Mouse (Mus musculus) CH12.LX (cell line): Measurements from ENCODE around the gene Spib. TPM values are rescaled to one million over a fixed set of nuclear protein-coding genes. Genes with fewer than 3 reads are reported as not detected.

ENCODE experiments used
- DNase-seq: peaks from one replicate; pipeline ENCODE4 v3.0.0-alpha.2; 2013; ENCODE audit errors: extremely low read depth
- H3K27ac ChIP-seq: 2 replicates; pipeline ENCODE4 v1.5.1; 2012; ENCODE audit warnings: low read depth, mild to moderate bottlenecking, control low read depth, moderate library complexity; ENCODE audit not compliant: insufficient read depth
- H3K27me3 ChIP-seq: replicated peaks from 2 replicates; pipeline ENCODE3; 2012; ENCODE audit warnings: inconsistent platforms
- H3K36me3 ChIP-seq, 2 experiments: replicated peaks in 1 of 2; 2 replicates each; pipeline versions ENCODE3 to v1.6.1; 2012; ENCODE audit warnings: inconsistent platforms in 1 of 2, low read length in 1 of 2, mild to moderate bottlenecking in 1 of 2, mixed read lengths in 1 of 2, moderate library complexity in 1 of 2; ENCODE audit not compliant: control insufficient read depth in 1 of 2, insufficient read depth in 1 of 2
- H3K4me1 ChIP-seq, 2 experiments: 2 replicates each; pipeline ENCODE4 v1.6.1; 2012; ENCODE audit warnings: inconsistent platforms in 1 of 2, moderate library complexity in 1 of 2; ENCODE audit not compliant: insufficient read depth in 2 of 2, control insufficient read depth in 1 of 2
- H3K4me2 ChIP-seq: 2 replicates; pipeline ENCODE4 v1.6.1; 2012; ENCODE audit warnings: low read depth, mild to moderate bottlenecking, control low read depth; ENCODE audit not compliant: poor library complexity, insufficient read depth, severe bottlenecking
- H3K4me3 ChIP-seq, 3 experiments: fragments of 150-350 bp in 1 of 3; sonication (generic) in 1 of 3; replicated peaks in 1 of 3; 2 replicates each; pipeline versions ENCODE3 to v1.5.1; 2011 to 2012; ENCODE audit warnings: low read depth in 2 of 3, low read length in 2 of 3, mild to moderate bottlenecking in 2 of 3, moderate library complexity in 2 of 3, control low read depth in 1 of 3, improper control_type of control experiment in 1 of 3, inconsistent platforms in 1 of 3, mixed read lengths in 1 of 3; ENCODE audit not compliant: poor library complexity in 1 of 3
- H3K79me2 ChIP-seq: replicated peaks from 2 replicates; pipeline ENCODE4 v1.6.1; 2012; ENCODE audit warnings: mild to moderate bottlenecking, moderate library complexity; ENCODE audit not compliant: control insufficient read depth, poor library complexity, insufficient read depth, severe bottlenecking; ENCODE audit errors: extremely low read depth
- H3K9ac ChIP-seq: 2 replicates; pipeline ENCODE4 v1.6.1; 2012; ENCODE audit warnings: low read depth, mild to moderate bottlenecking, control low read depth, moderate library complexity; ENCODE audit not compliant: insufficient read depth
- H3K9me3 ChIP-seq: replicated peaks from 2 replicates; pipeline ENCODE3; 2012; ENCODE audit warnings: low read length, inconsistent platforms, mixed read lengths
- BHLHE40 ChIP-seq: IDR thresholded peaks from 2 replicates; pipeline ENCODE4 v1.6.1; 2011; ENCODE audit warnings: mild to moderate bottlenecking, low read depth, low read length, improper control_type of control experiment
- CHD1 ChIP-seq: IDR thresholded peaks from 2 replicates; pipeline ENCODE4 v1.6.1; 2012; ENCODE audit warnings: low read depth, low read length, improper control_type of control experiment, inconsistent platforms
- CHD2 ChIP-seq: IDR thresholded peaks from 2 replicates; pipeline ENCODE4 v1.6.1; 2011; ENCODE audit warnings: low read length, improper control_type of control experiment
- CTCF ChIP-seq, 2 experiments: IDR thresholded peaks in 1 of 2; conservative IDR thresholded peaks in 1 of 2; 2 replicates each; pipeline ENCODE4 v1.5.1; 2011 to 2012; ENCODE audit warnings: low read depth in 2 of 2, low read length in 2 of 2, improper control_type of control experiment in 1 of 2, inconsistent platforms in 1 of 2, mild to moderate bottlenecking in 1 of 2, moderate library complexity in 1 of 2
- ELF1 ChIP-seq: IDR thresholded peaks from 2 replicates; pipeline ENCODE4 v1.6.1; 2014; ENCODE audit warnings: low read depth, mild to moderate bottlenecking, inconsistent platforms, low read length, improper control_type of control experiment
- EP300 ChIP-seq: IDR thresholded peaks from 2 replicates; pipeline ENCODE4 v1.6.1; 2011; ENCODE audit warnings: low read length, improper control_type of control experiment
- JUND ChIP-seq: conservative IDR thresholded peaks from 2 replicates; pipeline ENCODE4 v1.6.1; 2011; ENCODE audit warnings: low read depth, low read length, improper control_type of control experiment
- MAX ChIP-seq: IDR thresholded peaks from 2 replicates; pipeline ENCODE4 v1.6.1; 2011; ENCODE audit warnings: low read length, improper control_type of control experiment
- MAZ ChIP-seq: IDR thresholded peaks from 2 replicates; pipeline ENCODE4 v1.6.1; 2012; ENCODE audit warnings: low read depth, mild to moderate bottlenecking, inconsistent platforms, low read length, improper control_type of control experiment, moderate library complexity
- MXI1 ChIP-seq: IDR thresholded peaks from 2 replicates; pipeline ENCODE4 v1.6.1; 2011; ENCODE audit warnings: mild to moderate bottlenecking, low read depth, low read length, improper control_type of control experiment
- MYC ChIP-seq: IDR thresholded peaks from 2 replicates; pipeline ENCODE4 v1.6.1; 2011; ENCODE audit warnings: low read depth, mild to moderate bottlenecking, improper control_type of control experiment, low read length
- NRF1 ChIP-seq: IDR thresholded peaks from 2 replicates; pipeline ENCODE4 v1.6.1; 2014; ENCODE audit warnings: low read depth, mild to moderate bottlenecking, inconsistent platforms, low read length, improper control_type of control experiment, moderate library complexity
- POLR2AphosphoS2 ChIP-seq: IDR thresholded peaks from 2 replicates; pipeline ENCODE4 v1.6.1; 2011; ENCODE audit warnings: low read depth, low read length, improper control_type of control experiment
- RAD21 ChIP-seq: IDR thresholded peaks from 2 replicates; pipeline ENCODE4 v1.6.1; 2011; ENCODE audit warnings: low read depth, mild to moderate bottlenecking, low read length, improper control_type of control experiment, moderate library complexity
- RCOR1 ChIP-seq: conservative IDR thresholded peaks from 2 replicates; pipeline ENCODE4 v1.6.1; 2012; ENCODE audit warnings: low read depth, mild to moderate bottlenecking, inconsistent platforms, low read length, improper control_type of control experiment
- SIN3A ChIP-seq: IDR thresholded peaks from 2 replicates; pipeline ENCODE4 v1.6.1; 2012; ENCODE audit warnings: low read length, improper control_type of control experiment, inconsistent platforms
- TCF12 ChIP-seq: IDR thresholded peaks from 2 replicates; pipeline ENCODE4 v1.6.1; 2014; ENCODE audit warnings: low read depth, mild to moderate bottlenecking, inconsistent platforms, low read length, improper control_type of control experiment
- UBTF ChIP-seq: IDR thresholded peaks from 2 replicates; pipeline ENCODE4 v1.6.1; 2012; ENCODE audit warnings: low read depth, mild to moderate bottlenecking, inconsistent platforms, low read length, improper control_type of control experiment, moderate library complexity
- USF1 ChIP-seq: IDR thresholded peaks from 2 replicates; pipeline ENCODE4 v1.6.1; 2014; ENCODE audit warnings: low read depth, mild to moderate bottlenecking, inconsistent platforms, low read length, improper control_type of control experiment
- USF2 ChIP-seq: conservative IDR thresholded peaks from 2 replicates; pipeline ENCODE4 v1.6.1; 2011; ENCODE audit warnings: low read depth, low read length, improper control_type of control experiment
- ZMIZ1 ChIP-seq: IDR thresholded peaks from 2 replicates; pipeline ENCODE4 v1.6.1; 2012; ENCODE audit warnings: low read depth, mild to moderate bottlenecking, inconsistent platforms, low read length, improper control_type of control experiment
- ZNF384 ChIP-seq: IDR thresholded peaks from 2 replicates; pipeline ENCODE4 v1.6.1; 2012; ENCODE audit warnings: low read depth, low read length, improper control_type of control experiment, inconsistent platforms
- dilution Hi-C: fragments of 300-500 bp; cut with MboI; formaldehyde crosslinking; loops from 2 replicates; pipeline ENCODE4 v1.14.3; 2020; ENCODE audit warnings: low sequenced_read_pairs; ENCODE audit not compliant: extremely low pct_unique_long_range_greater_than_20kb, extremely low pct_ligation_motif_present
- in situ Hi-C: fragments of 300-500 bp; cut with MboI; formaldehyde crosslinking; loops from 3 replicates; pipeline ENCODE4 v1.14.3; 2019; ENCODE audit warnings: low sequenced_read_pairs, low pct_ligation_motif_present, low pct_unique_long_range_greater_than_20kb, mixed read lengths
- polyA plus RNA-seq: library from polyadenylated mRNA; unstranded; fragments of >175 nt; gene quantifications from 2 replicates; pipeline ENCODE4 v1.2.1, GENCODE M21; 2012; ENCODE audit warnings: low read depth; ENCODE audit not compliant: insufficient read length
- total RNA-seq, 2 experiments: library from RNA; depleted of rRNA; stranded (reverse); fragments of 300-350 nt in 1 of 2; fragments of >200 nt in 1 of 2; gene quantifications; 2 replicates each; pipeline ENCODE4 v1.2.3; 2012 to 2014

The Spib gene
- total and polyA plus RNA-seq, 3 experiments, result 194 to 336 (median 200) TPM

- no peak for TF ChIP-seq RCOR1
- no peak overlapping the region for H3K9ac ChIP-seq
- H3K4me3 ChIP-seq, result no peak overlapping the region
- H3K27ac ChIP-seq, result no peak overlapping the region
- peaks cover 21 to 46% of the 10 kb centered on the region in 2 experiments for H3K36me3 ChIP-seq
- no peak overlapping the region for H3K4me2 ChIP-seq
- H3K9me3 ChIP-seq, result peaks cover 5% of the 10 kb centered on the region
- peaks cover 4 to 14% of the 10 kb centered on the region in 2 experiments; a peak in 3 of 4 replicates for H3K4me1 ChIP-seq
- DNase-seq, result no peak
- H3K79me2 ChIP-seq, result peaks cover 8% of the 10 kb centered on the region; the same call in 1 of the 2 replicates
- in situ Hi-C loops (no loop called here), dilution Hi-C loops (no loop called here)
- no peaks in the 10 kb centered on the region for H3K27me3 ChIP-seq
Measured at GRCm38 (mm10) chr7:44500046-44500445, 31.8 kb downstream of the Spib start.

- TF ChIP-seq USF2 (no peak), SIN3A (no peak), CTCF (conservative IDR thresholded peaks at IDR 0.05 in 1 of 2, IDR thresholded peaks at IDR 0.05 in 1 of 2; ENCODE audit: low read depth in 2 of 2, low read length in 2 of 2) (no peak), TCF12 (no peak), MAZ (no peak), ZMIZ1 (no peak), ELF1 (no peak), BHLHE40 (no peak), NRF1 (no peak), CHD2 (no peak)
- Histone ChIP-seq H3K4me2 (no peak overlapping the region), H3K27ac (no peak overlapping the region), H3K4me1 (peaks cover 4 to 21% of the 10 kb centered on the region in 2 experiments; a peak in 3 of 4 replicates), H3K4me3 (no peak overlapping the region), H3K9ac (no peak overlapping the region), H3K36me3 (peaks cover 12 to 43% of the 10 kb centered on the region in 2 experiments), H3K79me2 (peaks cover 8% of the 10 kb centered on the region; the same call in 1 of the 2 replicates), H3K27me3 (no peaks in the 10 kb centered on the region), H3K9me3 (no peaks in the 10 kb centered on the region)
- no peak for DNase-seq
- in situ Hi-C loops, result loop anchor here (10.0 kb wide), 1 partner anchor 234 kb away; the partner anchor contains the start of gene Gm15517
- dilution Hi-C loops, result no loop called here
Measured at GRCm38 (mm10) chr7:44498922-44499321, 32.9 kb downstream of the Spib start.

DNA sequence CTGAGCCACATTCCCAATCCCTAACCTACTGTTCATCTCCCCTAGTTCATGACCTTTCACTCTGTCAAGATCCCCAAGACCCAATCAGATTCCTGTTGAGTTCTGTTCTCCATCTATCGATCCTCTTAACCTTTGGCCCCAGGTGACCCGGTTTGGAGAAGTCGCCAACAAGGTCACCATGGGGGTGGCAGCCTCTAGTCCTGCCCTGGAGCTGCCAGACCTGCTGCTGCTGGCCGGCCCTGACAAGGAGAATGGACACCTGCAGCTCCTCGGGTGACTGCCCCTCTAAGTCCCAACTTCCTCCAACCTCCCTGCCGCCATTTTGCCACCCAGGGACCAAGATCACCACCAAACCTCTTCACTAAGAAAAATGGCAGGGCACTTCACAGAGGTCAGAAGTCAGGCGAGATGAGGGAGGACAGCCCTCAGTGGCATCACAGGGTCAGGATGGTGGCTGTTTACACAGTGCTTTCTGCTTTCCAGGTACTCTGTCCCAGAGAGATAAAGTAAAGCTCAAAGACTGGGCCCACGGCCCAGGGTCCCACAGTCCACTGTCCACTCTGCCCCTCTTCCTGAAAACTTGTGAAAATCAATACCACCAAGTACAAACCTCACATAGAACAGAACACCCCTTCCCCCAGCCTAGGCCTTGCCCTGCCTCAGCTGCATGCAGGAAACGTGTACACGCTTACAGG, 34.4 kb downstream of the Spib start:
- no peak overlapping the region; the same call in 1 of the 2 replicates for H3K4me2 ChIP-seq
- H3K9me3 ChIP-seq, result no peaks in the 10 kb centered on the region
- H3K4me1 ChIP-seq, result peaks cover 4 to 21% of the 10 kb centered on the region in 2 experiments; a peak in 3 of 4 replicates
- in situ Hi-C loops (loop anchor here (10.0 kb wide), 1 partner anchor 233 kb away; the partner anchor contains the start of gene Gm15517), dilution Hi-C loops (no loop called here)
- no peak for DNase-seq
- no peak overlapping the region for H3K9ac ChIP-seq
- H3K36me3 ChIP-seq, result peaks cover 6 to 42% of the 10 kb centered on the region in 2 experiments
- no peak overlapping the region for H3K27ac ChIP-seq
- H3K79me2 ChIP-seq, result peaks cover 8% of the 10 kb centered on the region; the same call in 1 of the 2 replicates
- H3K4me3 ChIP-seq, result peak overlapping the region in 1 of 3 experiments; percentile 73
- no peak for TF ChIP-seq ZMIZ1
- TF ChIP-seq MAX, result no peak
- no peak for TF ChIP-seq CHD1
- TF ChIP-seq ZNF384, result no peak
- TF ChIP-seq MXI1, result no peak
- TF ChIP-seq CHD2, result no peak
- TF ChIP-seq RAD21, result no peak
- TF ChIP-seq MYC, result no peak
- TF ChIP-seq ELF1, result no peak
- no peak for TF ChIP-seq RCOR1
- TF ChIP-seq JUND, result no peak
- TF ChIP-seq UBTF, result no peak
- TF ChIP-seq EP300, result no peak
- no peak for TF ChIP-seq USF1
- TF ChIP-seq SIN3A, result no peak
- TF ChIP-seq MAZ, result no peak
- TF ChIP-seq POLR2AphosphoS2, result no peak
- no peaks in the 10 kb centered on the region for H3K27me3 ChIP-seq
